Mouse (Mus musculus): ENCODE results near the gene Exo5. TPM values are rescaled to one million over a fixed set of nuclear protein-coding genes. Genes with fewer than 3 reads are reported as not detected.
A peak's percentile ranks its signal among the peaks of the same experiment; 100 is the strongest.

Exo5 gene
- total RNA-seq (2021), result 1 to 10 TPM in 1 of 2 experiments, under 1 TPM in 1; 0.91 to 1.7 TPM
- long read RNA-seq, experiment 1, result 0 reads
- long read RNA-seq, experiment 2, partial matches to known transcripts, result 0 of 2 reads
- long read RNA-seq, experiment 2, other reads (novel, unspliced or antisense), result 0 of 2 reads

DNA sequence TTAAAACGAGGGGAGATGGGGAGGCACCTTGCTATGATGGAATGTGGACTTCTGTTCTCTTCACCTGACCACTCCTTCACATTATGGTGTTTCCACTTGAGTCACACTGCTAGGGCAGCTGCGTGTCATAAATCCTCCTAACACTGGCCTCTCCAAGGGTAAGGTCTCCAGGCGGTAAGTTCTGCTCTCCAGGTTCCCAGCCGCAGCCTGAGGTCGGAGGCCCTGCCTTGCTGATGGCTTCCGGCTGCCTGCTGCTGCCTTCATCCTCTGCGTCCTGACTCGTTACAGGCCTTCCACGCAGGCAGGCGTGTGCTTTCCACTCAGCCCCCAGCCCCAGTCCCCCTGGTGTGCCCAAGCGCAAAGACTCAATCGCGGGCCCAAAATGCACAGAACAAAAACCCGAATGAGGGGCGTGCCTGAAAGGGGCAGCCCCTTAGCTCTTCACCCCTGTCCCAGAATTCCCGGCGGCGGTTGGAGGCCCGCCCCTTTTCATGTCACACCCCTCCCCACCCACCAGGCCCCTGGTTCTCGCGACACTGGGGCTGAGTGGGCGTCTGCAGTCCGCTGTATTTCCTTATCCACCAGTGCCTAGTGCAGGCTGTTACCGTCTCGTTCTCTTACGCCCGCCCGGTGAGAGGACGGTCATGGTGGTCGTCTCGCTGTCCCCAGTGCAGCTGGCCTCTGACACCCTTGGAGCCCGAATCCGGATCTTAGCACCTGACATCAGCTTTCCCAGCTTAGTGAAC is at the start of gene Exo5:
Exo5 (minus strand) TSS at position 464 of the 746 bp plus-strand sequence.
- peak; percentile 86 for DNase-seq (ENCODE audit: low spot score)

DNA sequence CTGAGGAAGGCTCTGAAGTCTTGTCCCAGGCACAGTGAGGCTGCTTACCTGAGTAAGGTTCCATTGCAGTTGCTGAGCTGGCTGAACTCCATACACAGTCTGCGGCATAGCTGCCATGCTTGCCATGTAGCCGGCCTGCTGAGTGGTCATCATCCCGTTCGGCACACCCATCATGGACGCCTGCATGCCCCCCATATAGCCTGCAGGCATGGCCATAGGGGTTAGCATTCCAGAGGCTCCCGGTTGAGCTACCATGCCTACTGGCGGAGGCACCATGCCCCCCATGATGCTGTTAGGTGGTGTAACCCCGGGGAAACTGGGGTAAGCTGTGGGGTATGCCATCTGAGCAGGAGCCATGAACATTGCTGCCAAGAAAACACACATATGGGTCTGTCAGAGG is 47.0 kb upstream of the Exo5 start:
- no peak for DNase-seq (ENCODE audit: low spot score)

DNA sequence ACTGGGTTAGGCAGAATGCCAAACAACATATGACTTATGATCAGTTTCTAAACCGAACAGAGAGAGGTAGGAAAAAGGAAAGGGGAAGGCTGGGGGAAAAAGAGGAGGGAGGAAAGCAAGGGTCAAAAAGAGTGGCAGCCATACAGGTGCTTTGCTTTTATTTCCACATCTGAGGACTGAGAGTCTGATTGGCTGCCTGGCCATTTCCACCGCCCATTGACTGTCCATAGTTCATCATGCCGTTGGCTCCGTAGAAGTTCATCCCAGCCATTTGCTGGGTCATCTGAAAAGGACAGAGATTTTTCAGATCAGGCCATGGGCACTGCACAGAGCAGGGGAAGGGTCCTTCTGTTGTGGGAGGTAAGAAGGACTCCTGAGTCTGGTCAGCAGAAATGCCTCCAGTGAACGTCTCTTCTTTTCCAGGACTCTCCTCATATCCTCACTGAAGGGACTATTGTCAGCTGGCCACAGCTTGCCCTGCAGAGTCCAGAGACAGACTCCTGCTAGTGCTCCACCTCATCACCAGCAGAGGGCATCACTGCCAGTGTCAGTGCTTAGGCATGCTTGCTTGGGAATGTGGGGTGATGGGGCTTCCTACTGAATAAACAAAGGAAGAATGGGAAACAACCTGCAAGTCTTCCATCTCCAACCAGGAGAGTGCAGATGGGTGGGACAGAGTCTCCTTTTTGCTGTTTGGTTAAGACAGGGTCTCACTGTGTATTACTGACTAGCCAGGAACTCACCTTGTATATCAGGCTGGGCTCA is 44.7 kb upstream of the Exo5 start:
- no peak for DNase-seq (ENCODE audit: low spot score)

DNA sequence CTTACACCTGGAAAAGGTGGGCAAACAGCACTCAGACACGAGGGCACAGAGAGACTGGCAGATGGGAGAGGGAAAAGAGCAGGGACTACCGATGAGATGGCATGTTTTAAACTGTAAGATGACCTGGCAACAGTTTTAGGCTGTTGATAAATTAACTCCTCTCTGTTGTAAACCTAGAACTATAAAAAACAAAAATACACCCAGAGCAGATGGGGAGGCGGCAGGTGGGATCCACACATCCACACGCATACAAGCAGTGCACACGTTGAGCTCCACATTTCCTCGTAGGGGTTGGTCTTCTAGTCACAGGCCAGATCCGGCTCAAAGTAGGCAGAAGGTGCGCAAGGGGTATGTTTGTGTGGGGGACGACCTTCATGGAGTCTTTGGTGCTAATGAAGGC is 43.7 kb upstream of the Exo5 start:
- DNase-seq (ENCODE audit: low spot score), result no peak

DNA sequence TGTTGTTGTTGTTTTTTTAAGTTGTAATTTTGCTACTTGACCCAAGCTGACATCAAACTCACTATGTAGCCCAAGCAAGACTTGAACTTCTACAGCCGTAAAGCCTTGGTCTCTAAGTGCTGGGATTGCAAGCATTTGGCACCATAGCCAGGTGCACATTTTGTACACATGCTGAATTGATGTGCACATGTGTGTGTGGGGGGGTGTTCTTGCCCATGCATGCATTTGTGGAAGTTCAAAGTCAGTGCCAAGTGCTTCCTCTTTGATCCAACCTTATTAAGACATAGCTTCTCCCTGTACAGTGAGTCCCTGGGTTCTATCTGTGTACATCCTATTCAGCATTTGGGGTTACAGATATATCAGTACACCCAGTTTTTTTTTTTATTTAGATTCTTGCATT is 30.8 kb upstream of the Exo5 start:
- DNase-seq (ENCODE audit: low spot score), result no peak

DNA sequence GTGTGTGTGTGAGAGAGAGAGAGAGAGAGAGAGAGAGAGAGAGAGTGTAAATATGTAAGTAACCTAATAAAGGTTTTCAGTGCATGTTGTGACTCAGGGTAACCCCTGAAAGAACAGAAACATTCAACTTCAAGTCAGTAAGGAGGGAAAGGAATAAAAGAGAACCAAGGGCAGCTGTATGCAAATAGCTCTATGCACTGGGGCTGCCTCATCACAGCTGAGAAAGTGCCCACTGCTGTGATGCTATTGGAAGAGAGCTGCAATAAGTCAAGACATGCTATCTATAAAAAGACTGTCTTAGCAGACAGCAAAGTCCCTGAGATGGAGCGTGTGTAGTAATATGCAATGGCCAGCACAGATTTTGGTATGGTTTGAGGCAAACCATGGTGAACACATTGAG is 28.9 kb upstream of the Exo5 start:
- DNase-seq (ENCODE audit: low spot score), result no peak

DNA sequence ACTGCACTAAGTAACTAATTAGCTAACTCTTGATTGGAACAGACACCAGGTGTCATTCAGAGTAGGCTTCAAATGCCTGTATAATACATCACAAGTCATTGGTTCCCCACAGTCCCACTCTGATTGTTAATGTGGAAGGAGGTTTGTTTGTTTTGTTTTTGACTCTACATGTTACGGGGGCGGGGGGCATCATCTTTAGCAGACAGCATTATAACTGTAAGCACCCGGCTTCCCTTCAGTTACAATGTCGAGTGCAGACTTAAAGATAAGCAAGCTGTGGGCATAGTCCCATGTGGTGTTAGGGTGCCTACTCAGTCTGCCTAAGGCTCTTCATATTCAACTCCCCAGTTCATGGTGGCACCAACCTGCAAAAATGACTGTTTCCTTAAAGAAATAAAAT is 28.2 kb upstream of the Exo5 start:
- DNase-seq (ENCODE audit: low spot score), result no peak

DNA sequence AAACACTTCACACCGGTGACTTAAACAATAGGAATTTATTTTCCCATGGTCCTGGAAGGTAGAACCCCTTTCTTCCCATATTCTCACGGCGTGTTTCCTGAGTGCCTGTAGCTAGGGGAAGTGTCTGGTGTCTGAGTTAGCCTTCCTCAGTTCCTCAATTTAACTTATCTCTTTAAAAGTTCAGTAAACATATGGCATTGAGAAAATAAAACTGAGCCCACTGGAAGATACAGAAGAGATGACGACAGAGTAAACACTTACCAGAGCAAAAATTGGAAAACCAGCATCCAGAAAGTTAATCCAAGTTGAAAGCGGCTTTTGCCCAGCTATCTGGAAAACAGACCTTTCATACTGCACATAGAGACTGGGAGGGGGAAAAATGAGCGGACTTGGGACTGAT is 27.3 kb upstream of the Exo5 start:
- DNase-seq (ENCODE audit: low spot score), result no peak

DNA sequence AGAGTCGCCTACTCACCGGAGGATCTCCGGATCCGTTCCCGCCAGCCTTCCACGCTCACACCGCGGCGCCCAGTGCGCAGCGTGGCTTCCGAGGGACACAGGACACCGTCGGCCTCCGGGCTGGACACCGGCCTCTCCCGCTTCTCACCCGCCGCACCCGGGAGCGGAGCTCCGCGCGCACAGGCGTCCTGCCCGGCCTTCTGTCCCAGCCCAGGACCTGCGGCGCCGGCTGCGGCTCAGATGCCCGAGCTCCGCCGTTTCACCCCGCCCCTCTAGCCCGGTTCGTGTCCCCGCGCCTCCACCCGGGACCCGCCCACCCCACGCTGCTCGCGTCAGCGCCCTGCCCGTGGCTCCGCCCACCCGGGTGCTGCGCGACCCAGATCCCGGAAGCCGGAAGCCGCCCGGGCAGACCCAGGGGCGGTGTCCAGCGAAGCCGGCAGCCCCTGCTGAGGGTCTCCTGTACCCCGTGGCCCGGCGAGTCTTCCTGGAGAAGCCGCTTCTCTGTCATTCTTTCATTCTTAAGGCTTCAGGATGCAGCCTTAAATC is 26.7 kb upstream of the Exo5 start, which contains the start of gene Zfp69:
Zfp69 (minus strand) TSS at position 272 of the 546 bp plus-strand sequence.
- peak; percentile 87 for DNase-seq (ENCODE audit: low spot score)

DNA sequence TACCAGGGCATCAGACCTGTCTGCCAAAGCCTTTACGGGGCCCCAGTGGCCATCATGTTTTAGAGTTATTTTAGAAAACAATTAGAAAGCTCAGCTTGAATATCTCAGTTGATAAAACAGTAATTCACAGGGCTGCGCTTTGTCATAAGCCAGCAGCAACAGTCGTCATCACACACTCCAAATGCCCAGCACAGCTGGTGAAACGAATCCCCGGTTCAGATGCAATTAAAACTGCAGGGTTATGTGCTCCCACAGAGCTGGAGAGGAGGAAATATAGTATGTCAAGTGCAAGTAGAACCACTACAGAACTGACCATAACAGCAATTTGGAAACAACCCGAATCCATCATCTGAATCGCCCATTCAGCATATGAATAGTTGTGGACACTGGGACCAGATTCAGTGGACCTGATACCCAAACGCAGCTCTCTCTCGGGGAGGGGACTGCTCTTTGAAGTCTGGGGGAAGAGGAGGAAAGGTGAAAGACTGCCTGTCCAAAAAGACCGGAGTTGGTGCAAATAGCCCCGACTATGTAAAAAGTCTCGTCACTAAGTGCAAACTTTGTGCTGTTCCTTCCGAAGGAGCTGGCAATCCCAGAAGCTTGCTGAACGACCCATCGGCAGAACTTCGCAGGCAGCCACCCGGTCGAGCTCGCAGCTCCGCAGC is 26.1 kb upstream of the Exo5 start:
- no peak for DNase-seq (ENCODE audit: low spot score)

DNA sequence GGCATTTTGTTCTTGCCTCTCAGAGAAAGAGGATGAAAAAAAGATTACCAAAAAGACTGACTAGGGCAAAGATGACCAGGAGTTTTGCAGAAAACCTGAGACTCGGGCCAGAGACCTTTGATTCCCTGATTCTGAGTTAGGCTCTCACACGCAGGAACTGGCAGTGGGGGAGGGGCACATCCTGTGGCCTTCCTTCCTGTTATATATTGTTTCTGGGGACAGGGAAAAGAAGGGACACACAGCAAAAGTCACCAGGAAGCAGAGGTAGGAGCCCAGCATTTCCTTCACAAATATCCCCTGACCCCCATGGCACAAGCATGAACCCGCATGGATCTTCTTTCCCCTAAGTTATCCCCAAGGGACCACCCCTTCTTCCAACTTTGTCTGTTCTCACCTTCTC is 24.1 kb upstream of the Exo5 start:
- no peak for DNase-seq (ENCODE audit: low spot score)

DNA sequence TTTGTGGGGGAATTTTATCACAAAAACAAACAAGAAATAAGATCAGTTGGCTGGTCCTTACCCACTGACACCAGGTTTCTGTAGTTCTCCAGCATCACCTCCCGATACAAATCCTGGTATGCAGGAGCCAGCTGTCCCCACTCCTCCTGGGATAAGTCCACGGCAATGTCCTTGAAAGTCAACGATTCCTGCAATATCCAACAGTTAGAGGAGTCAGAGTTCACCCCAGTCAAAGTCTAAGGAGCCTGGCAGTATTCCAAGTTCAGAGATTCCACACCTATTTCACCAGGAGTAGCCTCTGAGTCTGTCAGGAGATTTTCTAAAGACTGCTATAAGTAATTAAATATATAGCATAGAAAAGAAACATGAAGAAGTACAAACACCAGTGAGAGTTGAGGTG is 10.2 kb upstream of the Exo5 start:
- DNase-seq (ENCODE audit: low spot score), result no peak

DNA sequence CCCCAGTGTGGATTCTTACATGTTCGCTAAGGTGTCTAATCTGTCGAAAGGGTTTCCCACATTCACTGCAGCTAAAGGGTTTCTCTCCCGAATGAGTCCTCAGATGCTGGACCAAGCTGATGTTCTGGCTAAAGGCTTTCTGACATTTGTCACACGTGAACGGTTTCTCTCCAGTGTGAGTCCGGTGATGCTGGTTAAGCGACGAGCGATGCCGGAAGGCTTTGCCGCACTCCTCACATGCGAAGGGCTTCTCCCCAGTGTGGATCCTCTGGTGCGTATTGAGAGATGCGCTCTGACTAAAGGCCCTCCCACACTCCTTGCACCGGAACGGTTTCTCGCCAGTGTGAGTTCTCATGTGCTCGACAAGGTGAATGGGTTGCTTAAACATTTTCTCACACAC is 5.9 kb upstream of the Exo5 start:
- no peak for DNase-seq (ENCODE audit: low spot score)

DNA sequence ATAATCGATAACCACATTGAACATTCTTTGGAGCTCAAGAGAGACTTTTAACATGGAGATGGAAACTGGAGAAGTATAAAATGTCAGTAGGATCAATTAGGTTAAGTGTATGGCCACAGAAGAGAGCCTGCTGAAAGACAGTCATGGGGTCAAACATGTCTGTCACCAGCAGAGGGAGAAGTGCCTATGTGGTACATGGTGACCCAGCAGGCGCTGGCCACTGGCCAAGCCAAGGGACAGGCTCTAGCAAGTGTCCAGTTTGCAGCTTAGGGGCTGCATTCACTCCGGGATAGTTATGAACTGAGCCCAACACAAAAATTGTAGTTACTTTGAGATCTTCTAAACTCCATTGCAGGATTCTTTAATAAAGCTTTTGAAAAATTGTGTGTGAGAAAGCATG is 3.9 kb upstream of the Exo5 start:
- DNase-seq (ENCODE audit: low spot score), result no peak

DNA sequence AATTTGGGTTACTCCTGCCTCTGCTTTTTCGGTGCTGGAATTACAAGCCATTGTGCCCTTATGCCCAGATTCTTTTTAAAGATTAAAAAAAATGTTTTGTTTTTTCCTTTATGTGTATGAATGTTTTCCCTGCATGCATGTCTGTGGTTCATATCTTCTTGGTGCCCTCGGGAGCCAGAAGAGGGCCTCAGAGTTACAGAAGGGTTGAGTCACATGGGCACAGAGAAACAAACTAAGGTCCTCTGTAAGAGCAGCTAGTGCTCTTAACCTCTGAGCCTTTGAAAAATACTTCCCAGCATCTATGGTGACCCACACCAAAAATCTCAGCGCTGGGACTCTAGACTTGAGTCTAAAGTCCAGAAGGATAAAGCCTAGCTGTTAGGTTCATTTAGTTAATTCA is 569 bp upstream of the Exo5 start:
- DNase-seq (ENCODE audit: low spot score), result peak; percentile 18

DNA sequence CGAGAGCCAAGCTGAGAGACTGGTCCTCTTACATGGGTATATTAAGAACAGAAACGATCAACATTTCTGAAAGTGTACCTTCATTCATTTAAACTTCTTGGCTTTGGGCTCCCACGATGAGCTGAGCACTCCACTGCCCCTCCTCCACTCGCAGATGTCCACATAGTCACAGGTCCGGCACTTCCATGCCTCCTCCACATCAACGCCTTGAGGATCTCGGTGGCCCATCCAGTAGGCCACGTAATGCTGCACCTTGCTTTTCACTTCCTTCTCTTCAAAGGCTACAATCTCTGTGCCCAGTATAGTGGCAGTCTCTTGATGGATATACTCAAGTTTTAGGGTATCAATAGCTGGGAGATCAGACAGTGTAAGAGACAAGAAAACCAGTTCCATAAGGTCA is 3.4 kb downstream of the Exo5 start:
- no peak for DNase-seq (ENCODE audit: low spot score)

DNA sequence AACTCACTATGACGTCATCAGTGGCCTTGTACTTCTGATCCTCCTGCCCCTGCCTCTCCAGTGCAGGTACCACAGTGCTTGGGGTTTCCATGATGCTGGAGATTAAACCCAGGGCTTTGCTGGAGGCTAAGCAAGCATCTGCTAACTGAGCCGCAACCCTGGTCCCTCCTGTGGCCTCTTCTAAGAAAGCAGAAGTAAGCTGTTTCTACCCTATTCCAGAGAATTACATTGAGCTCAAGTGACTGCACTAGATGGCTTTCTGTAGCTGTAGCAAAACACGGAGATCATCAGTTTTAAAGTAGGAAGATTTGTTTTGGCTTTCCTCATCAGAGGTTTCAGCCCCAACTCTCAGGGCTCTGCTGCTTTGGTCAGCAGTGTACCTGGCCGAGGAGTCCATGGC is 10.3 kb downstream of the Exo5 start:
- no peak for DNase-seq (ENCODE audit: low spot score)

DNA sequence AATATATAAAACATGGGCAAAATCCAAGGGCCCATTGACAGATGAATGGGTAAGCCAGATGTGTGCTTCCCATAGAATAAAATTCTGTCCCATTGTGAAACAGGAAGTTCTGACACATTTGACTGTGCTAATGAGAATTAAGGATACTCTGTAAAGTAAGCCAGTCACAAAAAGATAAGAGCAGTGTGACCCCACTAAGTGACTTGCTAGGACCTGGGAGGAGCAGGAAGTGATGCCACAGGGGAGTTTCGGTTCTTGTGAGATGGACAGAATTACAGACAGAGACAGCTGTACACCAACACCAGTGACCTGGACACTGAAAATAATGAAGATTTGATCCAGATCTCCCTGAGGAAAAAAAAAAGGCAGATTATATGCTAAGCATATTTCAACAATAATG is 11.0 kb downstream of the Exo5 start:
- no peak for DNase-seq (ENCODE audit: low spot score)

DNA sequence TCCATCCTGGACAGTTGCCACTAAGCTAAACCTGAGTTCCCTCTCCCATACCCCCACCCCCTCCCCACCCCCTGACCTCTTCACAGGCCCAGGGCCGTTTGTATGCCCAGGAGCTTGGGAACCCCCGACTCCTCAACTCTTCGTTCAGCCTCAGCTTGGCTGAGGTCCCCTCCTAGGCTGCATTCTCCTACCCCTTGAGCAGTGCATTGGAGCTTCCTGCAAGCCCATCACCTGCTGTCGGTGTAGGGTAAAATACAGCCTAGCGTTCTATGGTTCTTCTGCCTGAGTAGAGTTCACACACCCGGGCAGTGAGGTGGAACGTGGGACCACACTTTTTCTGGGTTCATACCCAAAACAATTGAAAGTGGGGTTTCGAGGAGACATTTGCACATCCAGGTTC is 11.4 kb downstream of the Exo5 start:
- no peak for DNase-seq (ENCODE audit: low spot score)

DNA sequence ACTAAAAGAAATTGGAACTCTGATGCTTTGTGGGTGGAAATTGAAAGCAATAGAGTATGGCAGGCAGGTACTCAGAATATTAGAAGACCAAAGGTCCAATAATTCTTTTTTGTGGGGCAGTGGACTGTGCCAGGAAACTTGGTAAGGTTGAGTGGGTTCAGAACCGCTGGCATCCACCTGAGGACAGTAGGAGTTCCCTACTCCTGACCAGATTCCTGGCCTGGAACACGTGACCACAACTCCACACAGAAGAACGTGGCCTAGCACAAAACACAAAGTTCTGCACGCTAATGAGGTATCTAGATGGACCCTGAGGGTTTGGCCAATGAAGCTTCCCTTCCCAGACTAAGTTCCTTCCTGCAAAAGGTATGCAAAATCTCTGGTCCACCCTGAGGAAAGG is 12.0 kb downstream of the Exo5 start:
- DNase-seq (ENCODE audit: low spot score), result no peak

DNA sequence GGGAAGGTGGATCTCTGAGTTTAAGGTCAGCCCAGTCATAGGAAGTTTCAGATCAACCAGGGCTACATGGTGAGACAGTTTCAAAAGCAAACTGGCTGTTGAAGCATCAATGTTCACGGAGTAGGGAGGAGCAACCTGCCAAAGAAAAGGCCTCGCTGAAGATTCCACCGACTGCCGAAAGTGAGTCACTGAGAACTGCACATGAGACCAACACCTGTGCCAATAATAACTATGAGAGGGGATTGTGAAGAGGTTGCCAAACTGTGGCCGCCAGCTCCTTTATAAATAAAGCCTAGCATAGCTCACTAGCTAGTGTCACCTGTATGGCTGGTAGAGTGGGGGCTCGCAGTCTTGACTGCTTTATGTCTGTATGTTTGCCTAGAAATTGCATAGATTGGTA is 13.7 kb downstream of the Exo5 start:
- DNase-seq (ENCODE audit: low spot score), result no peak

DNA sequence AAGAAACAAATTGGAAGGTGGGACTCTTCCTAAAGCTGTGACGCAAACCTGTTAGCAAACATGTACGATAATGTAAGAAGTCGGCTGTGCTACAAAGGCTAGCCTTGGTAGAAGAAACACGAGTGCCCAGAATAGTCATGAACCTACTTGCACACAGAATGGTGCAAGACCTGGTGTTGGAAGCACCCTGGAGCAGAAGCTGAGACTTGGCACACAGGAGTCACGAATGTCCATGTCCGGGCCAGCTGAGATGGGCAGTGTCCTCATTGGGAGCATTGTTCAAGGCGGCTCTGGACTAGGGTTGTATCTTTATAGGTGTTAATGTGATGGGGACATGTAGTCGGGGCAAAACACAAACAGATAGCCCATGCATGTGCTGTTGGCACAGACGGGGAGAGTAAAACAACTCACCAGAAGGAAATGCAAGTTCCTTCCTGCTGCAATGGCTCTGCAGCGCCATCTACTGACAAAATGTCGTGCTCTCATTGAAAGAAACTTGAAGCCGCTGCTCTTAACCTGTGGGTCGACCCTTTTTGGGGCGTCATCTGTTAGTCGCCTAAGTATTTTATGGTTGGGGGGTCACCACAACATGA is 15.2 kb downstream of the Exo5 start:
- DNase-seq (ENCODE audit: low spot score), result peak; percentile 30
